Mouse (Mus musculus): ENCODE data around the gene Gpatch4. TPM values are rescaled to one million over a fixed set of nuclear protein-coding genes. Genes with fewer than 3 reads are reported as not detected.

Gpatch4 gene
- total RNA-seq, 2 experiments from 2014 or later = 15.0 to 16.5 TPM

- Histone ChIP-seq H3K27ac (no peak overlapping the region), H3K4me3 (no peak overlapping the region)
- DNase-seq (ENCODE audit: low spot score in 2 of 2) = no peak
- no peak for TF ChIP-seq CTCF (conservative IDR thresholded peaks at IDR 0.05)
These were observed 42.6 kb downstream of the Gpatch4 start for GRCm38 (mm10) chr3:88085459-88085858.

- no peak overlapping the region for H3K4me3 ChIP-seq
- peak; percentile 94 for TF ChIP-seq CTCF (conservative IDR thresholded peaks at IDR 0.05)
- no peak for DNase-seq (ENCODE audit: low spot score in 2 of 2)
- H3K27ac ChIP-seq = no peak overlapping the region
These were observed 44.8 kb downstream of the Gpatch4 start for GRCm38 (mm10) chr3:88087688-88088087.

GRCm38 (mm10) chr3:88090106-88090505 lies 47.2 kb downstream of the Gpatch4 start:
- DNase-seq (ENCODE audit: low spot score in 2 of 2) = no peak
- no peak for TF ChIP-seq CTCF (conservative IDR thresholded peaks at IDR 0.05)
- Histone ChIP-seq H3K27ac (no peak overlapping the region), H3K4me3 (no peak overlapping the region)

GRCm38 (mm10) chr3:88090616-88091015 lies 47.7 kb downstream of the Gpatch4 start:
- no peak for DNase-seq (ENCODE audit: low spot score in 2 of 2)
- Histone ChIP-seq H3K27ac (no peak overlapping the region), H3K4me3 (no peak overlapping the region)
- TF ChIP-seq CTCF (conservative IDR thresholded peaks at IDR 0.05) = no peak

- Histone ChIP-seq H3K27ac (no peak overlapping the region), H3K4me3 (no peak overlapping the region)
- no peak for TF ChIP-seq CTCF (conservative IDR thresholded peaks at IDR 0.05)
- DNase-seq (ENCODE audit: low spot score in 2 of 2) = no peak
These were observed 51.2 kb downstream of the Gpatch4 start for GRCm38 (mm10) chr3:88094126-88094525.

- DNase-seq (ENCODE audit: low spot score in 2 of 2) = no peak
- no peak for TF ChIP-seq CTCF (conservative IDR thresholded peaks at IDR 0.05)
These were observed 54.8 kb downstream of the Gpatch4 start for GRCm38 (mm10) chr3:88097666-88098065.

GRCm38 (mm10) chr3:88100251-88100650 lies 57.3 kb downstream of the Gpatch4 start:
- DNase-seq (ENCODE audit: low spot score in 2 of 2) = no peak
- TF ChIP-seq CTCF (conservative IDR thresholded peaks at IDR 0.05) = no peak
- no peak overlapping the region for H3K4me3 ChIP-seq
- no peak overlapping the region for H3K27ac ChIP-seq

More at GRCm38 (mm10) chr3:88097666-88098065, 54.8 kb downstream of the Gpatch4 start:
- Histone ChIP-seq H3K27ac (no peak overlapping the region), H3K4me3 (no peak overlapping the region)

- TF ChIP-seq CTCF (conservative IDR thresholded peaks at IDR 0.05) = no peak
- no peak for DNase-seq (ENCODE audit: low spot score in 2 of 2)
- Histone ChIP-seq H3K4me3 (no peak overlapping the region), H3K27ac (no peak overlapping the region)
These were observed 58.8 kb downstream of the Gpatch4 start for GRCm38 (mm10) chr3:88101736-88102135.

- Histone ChIP-seq H3K4me3 (no peak overlapping the region), H3K27ac (no peak overlapping the region)
- DNase-seq (ENCODE audit: low spot score in 2 of 2) = no peak
- TF ChIP-seq CTCF (conservative IDR thresholded peaks at IDR 0.05) = no peak
These were observed 59.3 kb downstream of the Gpatch4 start for GRCm38 (mm10) chr3:88102196-88102595.

- no peak for DNase-seq (ENCODE audit: low spot score in 2 of 2)
- no peak for TF ChIP-seq CTCF (conservative IDR thresholded peaks at IDR 0.05)
- Histone ChIP-seq H3K27ac (no peak overlapping the region), H3K4me3 (no peak overlapping the region)
These were observed 59.7 kb downstream of the Gpatch4 start for GRCm38 (mm10) chr3:88102611-88103010.

Other genes starting within 250 kb of the Gpatch4 start
- gene Ntrk1, start 247.9 kb upstream of the Gpatch4 start, total RNA-seq (2021) = under 1 TPM; 0.13 to 0.27 TPM
- under 1 TPM; 0.18 to 0.39 TPM for gene Insrr, start 246.2 kb upstream of the Gpatch4 start, total RNA-seq (2021)
- gene Pear1, start 218.8 kb upstream of the Gpatch4 start, total RNA-seq (2021) = 10 to 100 TPM in 1 of 2 experiments, 1 to 10 TPM in 1; 9.2 to 13.1 TPM
- gene Sh2d2a, start 196.4 kb upstream of the Gpatch4 start, total RNA-seq (2021) = not detected
- 10 to 100 TPM; 58.0 to 60.0 TPM for gene Prcc, start 157.5 kb upstream of the Gpatch4 start, total RNA-seq (2021)
- 100 to 1,000 TPM; 140 to 146 TPM for gene Hdgf, start 136.8 kb upstream of the Gpatch4 start, total RNA-seq (2021)
- gene Mrpl24, start 123.6 kb upstream of the Gpatch4 start, total RNA-seq (2021) = 10 to 100 TPM; 54.3 to 55.1 TPM
- gene Isg20l2, start 112.8 kb upstream of the Gpatch4 start, total RNA-seq (2021) = 10 to 100 TPM; 14.2 to 15.8 TPM
- 10 to 100 TPM; 24.7 to 27.4 TPM for gene Rrnad1, start 112.4 kb upstream of the Gpatch4 start, total RNA-seq (2021)
- 1 to 10 TPM; 1.6 to 3.7 TPM for gene Crabp2, start 94.4 kb upstream of the Gpatch4 start, total RNA-seq (2021)
- gene Nes, start 72.0 kb upstream of the Gpatch4 start, total RNA-seq (2021) = 1 to 10 TPM; 4.0 to 4.8 TPM
- 100 to 1,000 TPM; 309 to 328 TPM for gene Bcan, start 42.9 kb upstream of the Gpatch4 start, total RNA-seq (2021)
- gene Hapln2, start 15.5 kb upstream of the Gpatch4 start, total RNA-seq (2021) = 10 to 100 TPM; 16.2 to 16.5 TPM
- 10 to 100 TPM; 79.2 to 81.8 TPM for gene Naxe, start 15.4 kb downstream of the Gpatch4 start, total RNA-seq (2021)
- gene Ttc24, start 35.2 kb downstream of the Gpatch4 start, total RNA-seq (2021) = not detected
- gene Iqgap3, start 38.9 kb downstream of the Gpatch4 start, total RNA-seq (2021) = under 1 TPM; 0.25 to 0.59 TPM
- gene Mef2d, start 99.3 kb downstream of the Gpatch4 start, total RNA-seq (2021) = 100 to 1,000 TPM; 206 to 210 TPM
- gene Rhbg, start 211.6 kb downstream of the Gpatch4 start, total RNA-seq (2021) = not detected
- under 1 TPM in 1 of 2 experiments, not detected in 1; 0.59 TPM for gene Gm38392, start 244.1 kb downstream of the Gpatch4 start, total RNA-seq (2021)